Mouse (Mus musculus) C2C12 (cell line): ENCODE measurements around the gene Rbpjl. TPM values are rescaled to one million over a fixed set of nuclear protein-coding genes. Genes with fewer than 3 reads are reported as not detected.

ENCODE experiments used
- H3K27me3 ChIP-seq: one replicate; pipeline ENCODE4 v1.6.1; 2011; ENCODE audit not compliant: control insufficient read depth, insufficient read depth, insufficient read length
- H3K36me3 ChIP-seq: one replicate; pipeline ENCODE4 v1.6.1; 2011; ENCODE audit not compliant: control insufficient read depth, insufficient read depth
- H3K4me3 ChIP-seq: one replicate; pipeline ENCODE4 v1.5.1; 2011; ENCODE audit warnings: mild to moderate bottlenecking, control low read depth; ENCODE audit not compliant: poor library complexity, insufficient read depth, severe bottlenecking
- H3K79me2 ChIP-seq: one replicate; pipeline ENCODE4 v1.6.1; 2011; ENCODE audit not compliant: control insufficient read depth, insufficient read depth
- H3K79me3 ChIP-seq: one replicate; pipeline ENCODE4 v1.6.1; 2011; ENCODE audit warnings: low read depth, control low read depth
- H3ac ChIP-seq: one replicate; pipeline ENCODE3; 2011; ENCODE audit warnings: low read depth; ENCODE audit not compliant: control insufficient read depth, insufficient read length
- CEBPB ChIP-seq: IDR thresholded peaks from one replicate; pipeline ENCODE4 v1.6.1; 2011; ENCODE audit warnings: low read depth, mild to moderate bottlenecking, control low read depth, moderate library complexity
- CTCF ChIP-seq: IDR thresholded peaks from one replicate; pipeline ENCODE4 v1.5.1; 2011; ENCODE audit not compliant: control insufficient read depth, insufficient read depth, insufficient read length
- FOSL1 ChIP-seq: IDR thresholded peaks from one replicate; pipeline ENCODE4 v1.8.0; 2011; ENCODE audit warnings: mild to moderate bottlenecking, low read length; ENCODE audit not compliant: poor library complexity, insufficient read depth, severe bottlenecking
- MAX ChIP-seq: IDR thresholded peaks from one replicate; pipeline ENCODE4 v1.6.1; 2011; ENCODE audit warnings: mild to moderate bottlenecking, control low read depth
- MYOD1 ChIP-seq: IDR thresholded peaks from one replicate; pipeline ENCODE4 v1.6.1; 2011; ENCODE audit warnings: low read depth; ENCODE audit not compliant: control insufficient read depth, insufficient read length
- MYOG ChIP-seq: IDR thresholded peaks from one replicate; pipeline ENCODE4 v1.6.1; 2011; ENCODE audit not compliant: control insufficient read depth, insufficient read length; ENCODE audit errors: extremely low read depth
- USF1 ChIP-seq: IDR thresholded peaks from one replicate; pipeline ENCODE4 v1.6.1; 2011; ENCODE audit warnings: low read depth, mild to moderate bottlenecking, control low read depth, moderate library complexity
- polyA plus RNA-seq: library from polyadenylated mRNA; unstranded; fragments of >200 nt; fragmentation: generic; extraction: Trizol; gene quantifications from one replicate; pipeline ENCODE4 v1.2.1, GENCODE M21; 2012; ENCODE audit warnings: missing spikeins

Gene Rbpjl
- polyA plus RNA-seq, 1 experiment: 0.01 TPM

- Histone ChIP-seq H3K4me3 (no peak overlapping the region), H3K36me3 (no peaks in the 10 kb centered on the region)
- TF ChIP-seq MAX: no peak
- no peak for TF ChIP-seq MYOD1
- TF ChIP-seq CTCF: peak; percentile 62
- no peak for TF ChIP-seq USF1
Observed at GRCm38 (mm10) chr2:164386953-164387352, 16.0 kb upstream of the Rbpjl start.

GRCm38 (mm10) chr2:164389020-164389419, 13.9 kb upstream of the Rbpjl start, which contains the start of gene Slpi:
TSS of gene Slpi (minus strand) at chr2:164389095.
- no peaks in the 10 kb centered on the region for H3K79me3 ChIP-seq
- peak within 1 kb of the TSS; percentile 31 for H3ac ChIP-seq
- no peaks in the 10 kb centered on the region for H3K36me3 ChIP-seq
- no peaks in the 10 kb centered on the region for H3K79me2 ChIP-seq
- no peaks in the 10 kb centered on the region for H3K27me3 ChIP-seq
- no peak within 1 kb of the TSS for H3K4me3 ChIP-seq
- TF ChIP-seq CEBPB: no peak
- no peak for TF ChIP-seq FOSL1
- no peak for TF ChIP-seq CTCF
- TF ChIP-seq MYOG: no peak
- TF ChIP-seq MYOD1: no peak
- no peak for TF ChIP-seq MAX
- no peak for TF ChIP-seq USF1

More at GRCm38 (mm10) chr2:164386953-164387352, 16.0 kb upstream of the Rbpjl start:
- no peaks in the 10 kb centered on the region for H3K27me3 ChIP-seq
- H3K79me3 ChIP-seq: no peaks in the 10 kb centered on the region
- no peaks in the 10 kb centered on the region for H3K79me2 ChIP-seq
- H3ac ChIP-seq: no peak overlapping the region

GRCm38 (mm10) chr2:164389499-164389898, 13.4 kb upstream of the Rbpjl start:
- H3K79me3 ChIP-seq: no peaks in the 10 kb centered on the region
- H3K79me2 ChIP-seq: no peaks in the 10 kb centered on the region
- peak overlapping the region; percentile 31 for H3ac ChIP-seq
- no peak overlapping the region for H3K4me3 ChIP-seq
- H3K27me3 ChIP-seq: no peaks in the 10 kb centered on the region
- H3K36me3 ChIP-seq: no peaks in the 10 kb centered on the region
- TF ChIP-seq CTCF (peak; percentile 86), USF1 (no peak)

GRCm38 (mm10) chr2:164393126-164393525, 9.8 kb upstream of the Rbpjl start:
- H3K27me3 ChIP-seq: peaks cover 3% of the 10 kb centered on the region
- H3ac ChIP-seq: no peak overlapping the region
- H3K4me3 ChIP-seq: no peak overlapping the region
- no peaks in the 10 kb centered on the region for H3K79me2 ChIP-seq
- no peaks in the 10 kb centered on the region for H3K36me3 ChIP-seq
- H3K79me3 ChIP-seq: no peaks in the 10 kb centered on the region
- no peak for TF ChIP-seq CTCF
- TF ChIP-seq MYOD1: no peak
- TF ChIP-seq MYOG: no peak
- no peak for TF ChIP-seq CEBPB
- TF ChIP-seq FOSL1: no peak
- TF ChIP-seq MAX: no peak
- no peak for TF ChIP-seq USF1

GRCm38 (mm10) chr2:164396076-164396475, 6.9 kb upstream of the Rbpjl start:
- Histone ChIP-seq H3K27me3 (peaks cover 23% of the 10 kb centered on the region), H3K79me2 (no peaks in the 10 kb centered on the region), H3K79me3 (no peaks in the 10 kb centered on the region), H3K4me3 (no peak overlapping the region), H3K36me3 (no peaks in the 10 kb centered on the region), H3ac (no peak overlapping the region)
- TF ChIP-seq USF1 (no peak), FOSL1 (no peak), CTCF (no peak), MYOG (no peak), MYOD1 (no peak), CEBPB (no peak), MAX (no peak)

- Histone ChIP-seq H3K79me2 (no peaks in the 10 kb centered on the region), H3ac (no peak overlapping the region)
Observed at GRCm38 (mm10) chr2:164396911-164397310, 6.0 kb upstream of the Rbpjl start.

More at GRCm38 (mm10) chr2:164396911-164397310, 6.0 kb upstream of the Rbpjl start:
- Histone ChIP-seq H3K4me3 (no peak overlapping the region), H3K79me3 (no peaks in the 10 kb centered on the region), H3K27me3 (peaks cover 31% of the 10 kb centered on the region), H3K36me3 (no peaks in the 10 kb centered on the region)
- TF ChIP-seq CEBPB (no peak), MAX (no peak), USF1 (no peak), CTCF (no peak), MYOG (no peak), FOSL1 (no peak), MYOD1 (no peak)
